Mouse (Mus musculus) G1E (cell line): ENCODE results near the gene Pxmp4. TPM values are rescaled to one million over a fixed set of nuclear protein-coding genes. Genes with fewer than 3 reads are reported as not detected.

ENCODE experiments used
- ATAC-seq: 2 replicates; pipeline ENCODE4 v1.8.0; 2016; ENCODE audit warnings: mild to moderate bottlenecking; ENCODE audit not compliant: insufficient number of reproducible peaks, poor library complexity, low FRiP score, severe bottlenecking; ENCODE audit errors: extremely low read depth
- DNase-seq: peaks from one replicate; pipeline ENCODE4 v3.0.0; 2012; ENCODE audit warnings: low spot score
- H3K27me3 ChIP-seq: 2 replicates; pipeline ENCODE4 v1.6.1; 2012; ENCODE audit warnings: mild to moderate bottlenecking, low read length, inconsistent platforms; ENCODE audit not compliant: insufficient read depth
- H3K36me3 ChIP-seq: replicated peaks from 2 replicates; pipeline ENCODE3; 2012; ENCODE audit warnings: mild to moderate bottlenecking, inconsistent platforms
- H3K4me1 ChIP-seq: 2 replicates; pipeline ENCODE4 v1.6.1; 2012; ENCODE audit warnings: low read depth, low read length, inconsistent platforms, mixed read lengths; ENCODE audit not compliant: insufficient read depth
- H3K4me3 ChIP-seq: 2 replicates; pipeline ENCODE4 v1.5.1; 2012; ENCODE audit warnings: low read depth, mild to moderate bottlenecking, inconsistent platforms, low read length, moderate library complexity, mixed read lengths
- H3K9me3 ChIP-seq: replicated peaks from 2 replicates; pipeline ENCODE4 v1.6.1; 2012; ENCODE audit warnings: inconsistent platforms
- CTCF ChIP-seq: IDR thresholded peaks from 2 replicates; pipeline ENCODE4 v1.5.1; 2012; ENCODE audit warnings: low read depth, low read length, inconsistent platforms, mixed read lengths
- GATA1 ChIP-seq: IDR thresholded peaks from 2 replicates; pipeline ENCODE4 v1.6.1; 2012; ENCODE audit warnings: borderline replicate concordance, low read length, inconsistent platforms, mixed read lengths
- GATA2 ChIP-seq: IDR thresholded peaks from 2 replicates; pipeline ENCODE4 v1.6.1; 2012; ENCODE audit warnings: low read depth, low read length, inconsistent platforms, borderline replicate concordance
- POLR2AphosphoS5 ChIP-seq: IDR thresholded peaks from 2 replicates; pipeline ENCODE4 v1.6.1; 2012; ENCODE audit warnings: low read depth, low read length, inconsistent platforms; ENCODE audit not compliant: insufficient replicate concordance
- TAL1 ChIP-seq: conservative IDR thresholded peaks from 2 replicates; pipeline ENCODE4 v1.6.1; 2012; ENCODE audit warnings: low read depth, low read length, inconsistent platforms, mixed read lengths
- polyA plus RNA-seq: library from polyadenylated mRNA; stranded (reverse); fragments of >175 nt; gene quantifications from 2 replicates; pipeline ENCODE4 v1.2.3, GENCODE M21; 2012
- total RNA-seq, 2 experiments: library from RNA; stranded (forward) in 1 of 2; stranded (reverse) in 1 of 2; fragments of 200-1000 nt in 1 of 2; fragments of >200 nt in 1 of 2; fragmentation: Nextera tagmentation in 1 of 2; gene quantifications; 2 replicates each; pipeline ENCODE4 v1.2.3; 2014 to 2017

Pxmp4 gene
- total and polyA plus RNA-seq, 3 experiments, result 5.4 to 35.7 (median 20.7) TPM

DNA sequence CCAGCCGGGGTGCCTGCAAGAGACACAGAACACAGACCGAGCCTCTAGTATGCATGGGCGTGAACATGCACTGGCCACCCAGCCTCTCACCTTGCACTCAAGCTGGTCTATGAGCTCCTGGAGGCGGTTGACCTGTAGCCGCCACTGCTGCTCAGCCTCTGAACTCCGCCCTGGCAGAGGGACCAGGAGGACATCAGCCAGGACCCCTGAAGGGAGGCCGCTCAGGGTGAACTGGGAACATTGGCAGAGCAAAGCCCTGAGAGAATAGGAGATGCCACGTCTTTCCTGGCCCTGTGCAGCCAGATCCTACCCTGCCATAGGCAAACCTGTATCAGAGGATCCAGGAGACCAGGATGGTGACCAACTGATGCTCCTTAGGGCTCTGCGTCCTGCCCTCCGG is 56.8 kb downstream of the Pxmp4 start, which contains the start of gene 1700003F12Rik:
1700003F12Rik (plus strand) TSS at position 375 of the 400 bp plus-strand sequence.
- no peak for TF ChIP-seq TAL1
- no peak for TF ChIP-seq CTCF
- 0 out of 2 replicates have a peak, but pooled peaks have one; percentile 16 for TF ChIP-seq POLR2AphosphoS5
- no peak for TF ChIP-seq GATA2
- 0 out of 2 replicates have a peak, but pooled peaks cover 3% of the 10 kb centered on the region for H3K9me3 ChIP-seq
- DNase-seq (no peak), ATAC-seq (no peak)
- H3K4me1 ChIP-seq, result peaks cover 7% of the 10 kb centered on the region
- H3K27me3 ChIP-seq, result no peaks in the 10 kb centered on the region
- no peak within 1 kb of the TSS for H3K4me3 ChIP-seq
- peaks cover 88% of the 10 kb centered on the region for H3K36me3 ChIP-seq

DNA sequence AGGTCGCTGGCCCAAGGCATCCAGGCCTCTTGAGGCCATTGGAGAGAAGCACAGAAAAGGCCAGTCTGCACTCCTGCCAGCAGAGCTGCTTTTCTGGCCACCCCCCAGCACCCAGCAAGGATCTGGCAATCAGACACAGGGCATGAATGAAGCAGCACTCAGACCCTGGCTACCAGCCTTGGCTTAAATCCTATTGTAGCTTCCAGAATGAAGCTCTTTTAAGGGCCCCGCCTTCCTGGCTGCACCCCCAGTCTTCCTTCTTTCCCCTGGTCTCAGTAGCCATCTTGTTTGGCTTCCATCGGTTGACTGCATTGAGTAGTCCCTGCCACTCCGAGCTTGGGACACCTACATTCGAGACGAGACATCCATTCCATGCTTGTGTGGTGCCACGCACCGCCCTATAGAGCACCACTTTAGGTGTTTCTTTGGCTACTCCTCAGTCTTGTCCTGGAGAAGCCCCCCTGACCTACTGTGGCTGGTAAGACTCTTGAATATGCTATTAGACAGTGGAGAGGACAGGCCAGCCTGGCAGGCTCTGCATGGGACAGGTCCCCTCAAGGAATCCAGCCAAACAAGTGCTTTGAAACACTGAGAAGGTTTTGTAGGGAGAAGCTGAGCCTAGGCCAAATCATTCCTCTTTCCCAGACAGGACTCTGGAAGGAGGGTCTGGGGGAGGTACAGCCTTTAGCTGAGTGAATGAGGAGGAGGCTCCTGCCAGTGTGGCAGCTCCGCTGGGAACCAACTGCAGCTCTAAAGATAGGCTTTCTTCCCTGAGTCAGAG is 59.8 kb downstream of the Pxmp4 start:
- peaks cover 87% of the 10 kb centered on the region for H3K36me3 ChIP-seq
- no peak for DNase-seq

DNA sequence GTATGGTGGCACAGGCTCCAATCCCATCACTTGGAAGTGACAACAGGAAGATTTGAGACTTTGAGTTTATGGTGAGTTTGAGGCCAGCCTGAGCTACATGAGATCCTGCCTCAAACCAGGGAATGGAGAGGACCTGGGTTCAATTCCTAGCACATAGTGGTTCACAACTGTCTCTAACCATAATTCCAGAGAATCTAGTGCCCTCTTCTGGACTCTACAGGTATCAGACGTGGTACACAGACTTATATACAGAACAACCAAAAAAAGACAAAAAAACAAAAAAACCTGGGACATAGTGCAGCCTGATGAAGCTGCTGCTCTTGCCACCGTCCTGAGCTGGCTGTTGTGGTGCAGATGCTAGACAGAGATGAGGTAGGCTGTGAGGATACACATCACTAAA is 61.9 kb downstream of the Pxmp4 start:
- peaks cover 94% of the 10 kb centered on the region for H3K36me3 ChIP-seq
- no peak overlapping the region for H3K4me3 ChIP-seq
- DNase-seq (no peak), ATAC-seq (no peak)
- no peaks in the 10 kb centered on the region for H3K9me3 ChIP-seq
- no peaks in the 10 kb centered on the region for H3K27me3 ChIP-seq
- H3K4me1 ChIP-seq, result peaks cover 25% of the 10 kb centered on the region
- TF ChIP-seq TAL1, result no peak
- TF ChIP-seq GATA2, result no peak
- no peak for TF ChIP-seq GATA1

More for the DNA sequence above, 59.8 kb downstream of the Pxmp4 start:
- H3K27me3 ChIP-seq, result no peaks in the 10 kb centered on the region
- H3K4me3 ChIP-seq, result no peak overlapping the region
- no peaks in the 10 kb centered on the region for H3K9me3 ChIP-seq
- TF ChIP-seq GATA1 (no peak), GATA2 (no peak)
- H3K4me1 ChIP-seq, result peaks cover 14% of the 10 kb centered on the region
- no peak for ATAC-seq

DNA sequence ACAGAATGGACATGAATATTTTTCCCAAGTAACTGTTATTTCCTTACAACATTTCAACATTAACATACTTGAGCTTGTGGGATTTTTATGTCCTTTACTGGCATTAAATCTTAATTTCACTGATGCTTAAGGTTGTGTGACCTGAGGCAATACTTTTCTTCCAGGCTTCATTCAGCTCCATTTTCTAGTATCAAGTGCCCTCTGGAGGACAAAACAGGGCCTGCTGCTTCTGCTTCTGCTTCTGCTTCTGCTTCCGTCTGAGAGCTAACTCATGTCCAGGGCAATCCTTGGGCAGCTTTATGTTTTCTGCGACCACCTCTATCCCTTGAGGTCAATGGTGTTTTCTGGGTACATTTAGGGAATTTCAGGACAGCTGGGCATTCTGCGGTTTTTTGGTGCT is 63.8 kb downstream of the Pxmp4 start:
- Histone ChIP-seq H3K9me3 (no peaks in the 10 kb centered on the region), H3K27me3 (no peaks in the 10 kb centered on the region), H3K36me3 (peaks cover 93% of the 10 kb centered on the region), H3K4me1 (peaks cover 26% of the 10 kb centered on the region), H3K4me3 (no peak overlapping the region)
- no peak for DNase-seq
- ATAC-seq, result no peak
- TF ChIP-seq CTCF, result peak; percentile 37
- no peak for TF ChIP-seq GATA2

DNA sequence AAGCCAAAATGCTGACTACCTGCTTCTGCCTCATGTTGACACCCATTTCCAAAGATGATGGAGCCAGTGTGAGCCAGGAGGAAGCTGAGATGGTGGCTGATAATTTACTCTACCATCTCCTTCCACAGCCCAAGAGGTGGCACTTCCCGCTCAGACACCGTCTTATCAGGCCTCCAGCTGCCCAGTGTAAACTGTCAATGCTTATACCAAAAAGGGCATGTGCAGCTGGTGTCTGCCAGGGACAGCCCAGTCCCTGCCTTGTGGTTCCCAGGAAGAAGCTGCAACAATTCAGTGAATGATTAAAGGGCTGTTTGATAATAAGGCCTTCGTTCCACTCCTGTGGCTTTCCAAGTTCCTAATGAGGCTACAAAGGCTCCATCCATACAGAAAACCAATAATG is 64.8 kb downstream of the Pxmp4 start:
- DNase-seq (peak; percentile 18), ATAC-seq (peak; percentile 28; the same call in 1 of the 2 replicates)
- no peaks in the 10 kb centered on the region for H3K9me3 ChIP-seq
- H3K27me3 ChIP-seq, result no peaks in the 10 kb centered on the region
- peaks cover 91% of the 10 kb centered on the region for H3K36me3 ChIP-seq
- no peak overlapping the region for H3K4me3 ChIP-seq
- peaks cover 27% of the 10 kb centered on the region for H3K4me1 ChIP-seq
- no peak for TF ChIP-seq CTCF
- no peak for TF ChIP-seq TAL1

DNA sequence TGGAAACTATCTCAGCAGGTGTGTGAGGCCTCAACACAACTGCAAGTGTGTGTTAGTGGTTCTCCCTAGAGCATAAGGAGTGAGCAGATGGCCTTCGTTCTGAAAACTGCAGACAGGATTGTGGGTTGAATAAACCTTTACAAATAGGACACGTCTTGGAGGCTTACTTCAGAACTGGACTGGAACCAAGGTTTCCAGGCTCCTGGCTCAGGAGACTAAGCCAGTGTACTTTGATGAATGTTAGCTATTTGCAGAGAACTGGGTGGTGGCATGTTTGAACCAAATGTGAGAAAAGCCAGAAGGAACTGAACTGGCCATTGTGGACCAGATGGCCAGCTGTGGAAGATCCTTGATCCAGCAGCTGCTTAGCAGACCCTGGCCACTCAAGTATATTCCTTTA is 65.2 kb downstream of the Pxmp4 start:
- DNase-seq (no peak), ATAC-seq (no peak)
- Histone ChIP-seq H3K4me1 (peaks cover 27% of the 10 kb centered on the region), H3K36me3 (peaks cover 89% of the 10 kb centered on the region), H3K4me3 (no peak overlapping the region), H3K27me3 (no peaks in the 10 kb centered on the region), H3K9me3 (no peaks in the 10 kb centered on the region)
- TF ChIP-seq CTCF (no peak), GATA1 (no peak), TAL1 (no peak), GATA2 (no peak), POLR2AphosphoS5 (no peak; the same call in 1 of the 2 replicates)

Other genes starting within 250 kb of the Pxmp4 start
- 20.0 and 24.8 TPM in 2 replicates for gene Cdk5rap1, start 230.7 kb downstream of the Pxmp4 start, total RNA-seq (2014; fragmentation: Nextera tagmentation)
- gene Cdk5rap1, start 230.7 kb downstream of the Pxmp4 start, total RNA-seq (2017), result 21.7 and 21.8 TPM in 2 replicates
- gene Cdk5rap1, start 230.7 kb downstream of the Pxmp4 start, polyA plus RNA-seq, result 0.81 and 1.2 TPM in 2 replicates
- gene Snta1, start 195.6 kb downstream of the Pxmp4 start, total RNA-seq (2014; fragmentation: Nextera tagmentation), result not detected in 2 replicates
- gene Snta1, start 195.6 kb downstream of the Pxmp4 start, total RNA-seq (2017), result not detected in 2 replicates
- not detected in 2 replicates for gene Snta1, start 195.6 kb downstream of the Pxmp4 start, polyA plus RNA-seq
- gene Cbfa2t2, start 167.2 kb downstream of the Pxmp4 start, total RNA-seq (2014; fragmentation: Nextera tagmentation), result 29.8 and 34.6 TPM in 2 replicates
- 13.4 and 13.7 TPM in 2 replicates for gene Cbfa2t2, start 167.2 kb downstream of the Pxmp4 start, total RNA-seq (2017)
- gene Cbfa2t2, start 167.2 kb downstream of the Pxmp4 start, polyA plus RNA-seq, result 7.3 and 7.8 TPM in 2 replicates
- gene 1700003F12Rik, start 56.6 kb downstream of the Pxmp4 start, total RNA-seq (2014; fragmentation: Nextera tagmentation), result not detected in 2 replicates
- gene 1700003F12Rik, start 56.6 kb downstream of the Pxmp4 start, total RNA-seq (2017), result not detected in 2 replicates
- gene 1700003F12Rik, start 56.6 kb downstream of the Pxmp4 start, polyA plus RNA-seq, result 0.13 TPM in 1 of 2 replicates, not detected in the other
- 0.53 TPM in 1 of 2 replicates, not detected in the other for gene Actl10, start 51.9 kb downstream of the Pxmp4 start, total RNA-seq (2014; fragmentation: Nextera tagmentation)
- 0.22 and 0.41 TPM in 2 replicates for gene Actl10, start 51.9 kb downstream of the Pxmp4 start, total RNA-seq (2017)
- gene Actl10, start 51.9 kb downstream of the Pxmp4 start, polyA plus RNA-seq, result not detected in 2 replicates
- 13.0 and 13.2 TPM in 2 replicates for gene Necab3, start 44.8 kb downstream of the Pxmp4 start, total RNA-seq (2014; fragmentation: Nextera tagmentation)
- gene Necab3, start 44.8 kb downstream of the Pxmp4 start, total RNA-seq (2017), result 6.8 and 7.6 TPM in 2 replicates
- 9.8 and 11.6 TPM in 2 replicates for gene Necab3, start 44.8 kb downstream of the Pxmp4 start, polyA plus RNA-seq
- 31.9 and 32.5 TPM in 2 replicates for gene E2f1, start 33.8 kb downstream of the Pxmp4 start, total RNA-seq (2014; fragmentation: Nextera tagmentation)
- 13.9 and 15.6 TPM in 2 replicates for gene E2f1, start 33.8 kb downstream of the Pxmp4 start, total RNA-seq (2017)
- 93.1 and 94.6 TPM in 2 replicates for gene E2f1, start 33.8 kb downstream of the Pxmp4 start, polyA plus RNA-seq
- 5.4 and 7.4 TPM in 2 replicates for gene Zfp341, start 9.6 kb upstream of the Pxmp4 start, total RNA-seq (2014; fragmentation: Nextera tagmentation)
- 0.93 TPM in 2 replicates for gene Zfp341, start 9.6 kb upstream of the Pxmp4 start, total RNA-seq (2017)
- 10.2 and 11.1 TPM in 2 replicates for gene Zfp341, start 9.6 kb upstream of the Pxmp4 start, polyA plus RNA-seq
- not detected in 2 replicates for gene 4930519P11Rik, start 9.7 kb upstream of the Pxmp4 start, total RNA-seq (2014; fragmentation: Nextera tagmentation)
- 0.52 TPM in 1 of 2 replicates, not detected in the other for gene 4930519P11Rik, start 9.7 kb upstream of the Pxmp4 start, total RNA-seq (2017)
- 1.5 and 1.7 TPM in 2 replicates for gene 4930519P11Rik, start 9.7 kb upstream of the Pxmp4 start, polyA plus RNA-seq
- 57.9 and 66.2 TPM in 2 replicates for gene Chmp4b, start 48.0 kb upstream of the Pxmp4 start, total RNA-seq (2014; fragmentation: Nextera tagmentation)
- 99.8 and 102 TPM in 2 replicates for gene Chmp4b, start 48.0 kb upstream of the Pxmp4 start, total RNA-seq (2017)
- gene Chmp4b, start 48.0 kb upstream of the Pxmp4 start, polyA plus RNA-seq, result 110 and 144 TPM in 2 replicates
- not detected in 2 replicates for gene Gm14214, start 166.3 kb upstream of the Pxmp4 start, total RNA-seq (2014; fragmentation: Nextera tagmentation)
- gene Gm14214, start 166.3 kb upstream of the Pxmp4 start, total RNA-seq (2017), result not detected in 2 replicates
- not detected in 2 replicates for gene Gm14214, start 166.3 kb upstream of the Pxmp4 start, polyA plus RNA-seq
- gene Raly, start 187.4 kb upstream of the Pxmp4 start, total RNA-seq (2014; fragmentation: Nextera tagmentation), result 117 and 122 TPM in 2 replicates
- gene Raly, start 187.4 kb upstream of the Pxmp4 start, total RNA-seq (2017), result 173 and 196 TPM in 2 replicates
- 597 and 823 TPM in 2 replicates for gene Raly, start 187.4 kb upstream of the Pxmp4 start, polyA plus RNA-seq
- not detected in 2 replicates for gene a, start 187.7 kb upstream of the Pxmp4 start, total RNA-seq (2014; fragmentation: Nextera tagmentation)
- not detected in 2 replicates for gene a, start 187.7 kb upstream of the Pxmp4 start, total RNA-seq (2017)
- 0.15 and 0.44 TPM in 2 replicates for gene a, start 187.7 kb upstream of the Pxmp4 start, polyA plus RNA-seq